In the genomic region with DNA sequence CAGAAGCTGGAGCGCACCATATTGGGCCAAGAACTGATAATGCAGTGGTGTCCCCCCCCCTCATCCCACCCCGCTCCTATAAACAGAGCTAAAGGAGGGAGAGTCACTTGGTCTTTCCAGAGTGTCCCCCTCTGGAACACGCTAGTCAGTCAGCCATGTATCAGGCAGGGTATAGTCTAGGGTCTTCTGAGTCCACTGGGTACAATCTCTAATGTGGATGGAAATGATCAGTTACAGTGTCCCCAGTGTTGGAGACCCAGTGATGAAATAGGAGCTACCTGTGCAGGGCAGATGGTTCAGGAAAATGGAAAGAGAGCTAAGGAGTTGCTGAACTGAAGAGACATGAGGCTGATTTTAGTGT, we compare ENCODE assay signal across 7 mouse cellular contexts. TPM values are rescaled to one million over a fixed set of nuclear protein-coding genes. Genes with fewer than 3 reads are reported as not detected.
DNase-seq lines count a peak whose midpoint lies in the region; ATAC-seq and TF ChIP-seq lines count a peak whose summit lies in the region.

No protein-coding gene starts in this region.

- H3K27me3 ChIP-seq in lung, embryonic 16.5 days (ENCODE audit: control insufficient read depth, insufficient read depth, low read depth, low read length): no peaks in the 10 kb centered on the region
- peaks cover 21% of the 10 kb centered on the region for H3K27me3 ChIP-seq in forebrain, embryonic 13.5 days
- H3K27me3 ChIP-seq in limb, embryonic 14.5 days (ENCODE audit: control insufficient read depth, insufficient read depth, low read length): no peaks in the 10 kb centered on the region
- H3K27me3 ChIP-seq in stomach, embryonic 16.5 days (ENCODE audit: control insufficient read depth, insufficient read depth, low read length): no peaks in the 10 kb centered on the region

- H3K36me3 ChIP-seq in lung, embryonic 16.5 days (ENCODE audit: control insufficient read depth, insufficient read depth, low read length): no peaks in the 10 kb centered on the region
- no peaks in the 10 kb centered on the region for H3K36me3 ChIP-seq in forebrain, embryonic 13.5 days (ENCODE audit: poor library complexity, severe bottlenecking)
- H3K36me3 ChIP-seq in limb, embryonic 14.5 days (ENCODE audit: control insufficient read depth, insufficient read depth, low read length): no peaks in the 10 kb centered on the region
- no peaks in the 10 kb centered on the region for H3K36me3 ChIP-seq in stomach, embryonic 16.5 days (ENCODE audit: control insufficient read depth, insufficient read depth, low read length)

- ATAC-seq in lung, embryonic 16.5 days (ENCODE audit: low read depth): no peak
- no peak for ATAC-seq in forebrain, embryonic 13.5 days
- no peak for ATAC-seq in limb, embryonic 14.5 days (ENCODE audit: low FRiP score, low read depth)
- no peak for ATAC-seq in stomach, embryonic 16.5 days (ENCODE audit: insufficient read depth, low FRiP score)

- H3K4me2 ChIP-seq in lung, embryonic 16.5 days (ENCODE audit: low read depth, low read length): peak overlapping the region; percentile 50
- peak overlapping the region; percentile 99 for H3K4me2 ChIP-seq in forebrain, embryonic 13.5 days
- H3K4me2 ChIP-seq in limb, embryonic 14.5 days (replicated peaks; ENCODE audit: low read depth, low read length, severe bottlenecking): peak overlapping the region; percentile 44; the same call in 1 of the 2 replicates
- H3K4me2 ChIP-seq in stomach, embryonic 16.5 days (ENCODE audit: low read depth, low read length): peak overlapping the region; percentile 41

- H3K9ac ChIP-seq in lung, embryonic 16.5 days (ENCODE audit: low read length): no peak overlapping the region
- H3K9ac ChIP-seq in forebrain, embryonic 13.5 days: no peak overlapping the region
- no peak overlapping the region for H3K9ac ChIP-seq in limb, embryonic 14.5 days (ENCODE audit: low read depth, low read length, severe bottlenecking)
- H3K9ac ChIP-seq in stomach, embryonic 16.5 days (ENCODE audit: low read length): no peak overlapping the region; the same call in 1 of the 2 replicates

- peak overlapping the region; percentile 93 for H3K4me3 ChIP-seq in lung, embryonic 16.5 days (ENCODE audit: low read length)
- peak overlapping the region; percentile 98 for H3K4me3 ChIP-seq in forebrain, embryonic 13.5 days
- H3K4me3 ChIP-seq in limb, embryonic 14.5 days (replicated peaks; ENCODE audit: low read length): peak overlapping the region; percentile 96
- peak overlapping the region; percentile 88 for H3K4me3 ChIP-seq in stomach, embryonic 16.5 days (replicated peaks; ENCODE audit: low read length)

- TF ChIP-seq POLR2A in limb, embryonic 14.5 days (IDR thresholded peaks at IDR 0.05; ENCODE audit: borderline replicate concordance, extremely low read depth, insufficient read depth, insufficient read length): no peak

- H3K27ac ChIP-seq in lung, embryonic 16.5 days (ENCODE audit: low read length): 0 out of 2 replicates have a peak overlapping the region, but pooled peaks have one; percentile 40
- H3K27ac ChIP-seq in forebrain, embryonic 13.5 days: peak overlapping the region; percentile 68; the same call in 1 of the 2 replicates
- peak overlapping the region; percentile 48 for H3K27ac ChIP-seq in limb, embryonic 14.5 days (replicated peaks; ENCODE audit: low read depth, low read length)
- peak overlapping the region; percentile 16; the same call in 1 of the 2 replicates for H3K27ac ChIP-seq in stomach, embryonic 16.5 days (ENCODE audit: low read length)

- WGBS in lung, embryonic 16.5 days: 33% methylated on average over 3 of the region's 3 CpGs
- 29% methylated on average over 3 of the region's 3 CpGs for WGBS in forebrain, embryonic 13.5 days
- WGBS in limb, embryonic 14.5 days: 38% methylated on average over 3 of the region's 3 CpGs
- WGBS in stomach, embryonic 16.5 days: 26% methylated on average over 3 of the region's 3 CpGs

- H3K9me3 ChIP-seq in lung, embryonic 16.5 days (ENCODE audit: control insufficient read depth, low read length): no peaks in the 10 kb centered on the region
- H3K9me3 ChIP-seq in forebrain, embryonic 13.5 days (replicated peaks): no peaks in the 10 kb centered on the region
- no peaks in the 10 kb centered on the region for H3K9me3 ChIP-seq in limb, embryonic 14.5 days (ENCODE audit: control insufficient read depth, low read length)
- no peaks in the 10 kb centered on the region for H3K9me3 ChIP-seq in stomach, embryonic 16.5 days (replicated peaks; ENCODE audit: control insufficient read depth, low read length)

- peaks cover 16% of the 10 kb centered on the region for H3K4me1 ChIP-seq in lung, embryonic 16.5 days (replicated peaks; ENCODE audit: control insufficient read depth, insufficient read depth, low read length)
- H3K4me1 ChIP-seq in forebrain, embryonic 13.5 days: peaks cover 34% of the 10 kb centered on the region
- peaks cover 14% of the 10 kb centered on the region for H3K4me1 ChIP-seq in limb, embryonic 14.5 days (ENCODE audit: control insufficient read depth, insufficient read depth, low read length)
- H3K4me1 ChIP-seq in stomach, embryonic 16.5 days (ENCODE audit: control insufficient read depth, insufficient read depth, low read length): peaks cover 21% of the 10 kb centered on the region

- no peak for DNase-seq in lung, postnatal 4 days
- DNase-seq in limb, embryonic 14.5 days (ENCODE audit: low spot score): no peak
- DNase-seq in retina, postnatal 1 day: no peak
- DNase-seq in spleen, postnatal 36 days (ENCODE audit: low spot score in 2 of 2): no peak

RNA-seq across cellular contexts. Expression of gene Rab7, which starts 0.3 kb away (rescaled TPM):
- 220 and 223 TPM in 2 replicates for polyA plus RNA-seq in lung, embryonic 16.5 days (2015; fragmentation: Nextera tagmentation; extraction: Ambion mirVana)
- 233 and 248 TPM in 2 replicates for polyA plus RNA-seq in forebrain, embryonic 13.5 days (2015; fragmentation: Nextera tagmentation; extraction: Ambion mirVana)
- 185 and 208 TPM in 2 replicates for polyA plus RNA-seq in limb, embryonic 14.5 days (2012; rRNA removed)
- polyA plus RNA-seq in limb, embryonic 14.5 days (2014; fragmentation: Nextera tagmentation; extraction: Ambion mirVana): 217 and 225 TPM in 2 replicates
- polyA plus RNA-seq in stomach, embryonic 16.5 days (2015; fragmentation: Nextera tagmentation; extraction: Ambion mirVana): 246 and 267 TPM in 2 replicates

RNA-seq across cellular contexts. Expression of gene Rpn1, which starts 38.9 kb away (rescaled TPM):
- polyA plus RNA-seq in lung, embryonic 16.5 days (2015; fragmentation: Nextera tagmentation; extraction: Ambion mirVana): 382 and 419 TPM in 2 replicates
- 212 and 246 TPM in 2 replicates for polyA plus RNA-seq in forebrain, embryonic 13.5 days (2015; fragmentation: Nextera tagmentation; extraction: Ambion mirVana)
- 316 and 329 TPM in 2 replicates for polyA plus RNA-seq in limb, embryonic 14.5 days (2012; rRNA removed)
- polyA plus RNA-seq in limb, embryonic 14.5 days (2014; fragmentation: Nextera tagmentation; extraction: Ambion mirVana): 381 and 396 TPM in 2 replicates
- polyA plus RNA-seq in stomach, embryonic 16.5 days (2015; fragmentation: Nextera tagmentation; extraction: Ambion mirVana): 468 and 478 TPM in 2 replicates

Comparison
In these comparisons a context has a peak if more than half of its experiments do, and no peak if none do; other contexts are left out.
1. H3K27ac ChIP-seq: peak in every context shown above with its lines; median percentile 68 in forebrain, embryonic 13.5 days; 48 in limb, embryonic 14.5 days; 40 in lung, embryonic 16.5 days; 16 in stomach, embryonic 16.5 days.
2. H3K4me2 ChIP-seq: peak in every context shown above with its lines; median percentile 99 in forebrain, embryonic 13.5 days; 50 in lung, embryonic 16.5 days; 44 in limb, embryonic 14.5 days; 41 in stomach, embryonic 16.5 days.